Mouse (Mus musculus) mouse trophoblast stem cell (cell line): ENCODE data around the gene Depdc5.

Experiments used
- in situ Hi-C, 2 experiments: fragments of 300-500 bp; cut with MseI, MboI; formaldehyde crosslinking; loops; 2 replicates in 1 of 2; 3 replicates in 1 of 2; pipeline ENCODE4 v1.15.1; 2025

The Depdc5 gene

DNA sequence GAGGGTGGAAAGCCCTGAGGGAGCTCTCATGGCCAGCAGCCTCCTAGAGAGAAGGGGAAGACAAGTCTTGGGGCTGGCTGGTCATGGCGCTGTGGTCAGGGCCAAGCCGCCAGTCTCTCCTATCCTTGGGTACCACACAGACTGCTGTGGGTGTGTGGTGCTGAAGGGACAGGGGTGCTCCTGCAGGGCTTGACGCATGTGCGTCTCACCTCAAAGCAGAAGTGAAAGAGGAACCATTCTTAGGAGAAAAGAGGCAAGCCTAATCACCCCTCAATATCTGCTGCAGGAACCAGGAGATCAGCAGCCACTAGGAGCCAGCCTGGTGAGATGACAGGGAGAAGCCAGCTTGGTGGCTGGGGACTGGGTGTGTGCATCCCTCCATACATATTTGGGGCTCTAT is 134.2 kb downstream of the Depdc5 start:
- in situ Hi-C loops: no loop called here

DNA sequence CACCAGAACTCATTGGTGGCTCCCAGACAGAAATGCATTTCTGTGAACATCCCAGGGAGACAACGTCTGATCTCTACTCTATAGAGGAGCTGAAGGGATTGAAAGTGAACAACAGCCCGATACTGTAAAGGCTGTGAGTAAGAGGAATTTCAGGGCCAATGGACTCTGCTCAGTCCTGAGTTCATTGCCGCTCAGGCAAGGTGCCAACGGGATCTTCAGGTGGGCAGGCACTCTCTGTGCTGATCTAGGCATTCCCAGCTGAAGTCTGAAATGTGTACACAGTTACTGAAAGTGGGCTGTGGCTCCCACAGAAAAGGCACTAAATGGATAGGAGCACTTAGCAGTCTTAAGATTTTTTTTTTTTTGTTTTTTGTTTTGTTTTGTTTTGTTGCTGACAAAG is 135.3 kb downstream of the Depdc5 start:
- in situ Hi-C loops: no loop called here

DNA sequence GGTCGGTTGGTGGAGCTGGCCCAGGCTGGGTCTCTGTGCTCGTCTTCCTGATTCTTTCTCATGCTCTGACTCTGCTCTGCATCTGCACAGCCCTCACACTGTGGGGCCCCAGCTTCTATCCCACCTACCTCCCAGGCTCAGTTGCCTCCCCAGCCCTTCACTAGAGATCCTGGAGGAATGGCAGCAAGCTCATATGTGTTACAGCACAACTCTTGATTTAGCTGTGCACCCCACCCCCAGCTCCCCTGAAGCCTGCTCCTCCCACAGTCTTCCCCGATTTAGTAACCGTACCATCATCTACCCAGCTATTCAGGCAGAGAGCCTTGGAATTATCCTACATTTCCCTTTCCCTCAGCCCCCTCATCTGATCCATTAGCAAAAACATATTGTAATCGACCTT is 137.6 kb downstream of the Depdc5 start:
- in situ Hi-C loops: no loop called here

DNA sequence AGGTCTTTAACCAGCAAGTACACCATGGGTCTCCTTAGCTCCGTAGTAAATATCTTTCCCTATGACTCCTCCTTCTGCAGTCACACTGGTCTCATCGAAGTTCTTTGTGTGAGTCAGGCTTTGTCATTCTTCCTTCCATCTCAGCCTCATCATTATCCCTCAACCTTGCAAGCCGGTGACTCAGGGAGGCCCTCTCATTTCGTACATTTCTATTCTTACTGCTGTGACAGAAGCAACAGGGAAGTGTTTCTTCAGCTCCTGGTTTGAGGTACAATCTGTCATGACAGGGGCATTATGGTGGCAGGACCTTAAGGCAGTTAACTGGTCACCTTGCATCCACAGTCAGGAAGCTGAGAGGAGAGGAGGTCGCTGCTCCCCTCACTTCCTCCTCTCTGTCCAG is 139.3 kb downstream of the Depdc5 start:
- in situ Hi-C loops: no loop called here

DNA sequence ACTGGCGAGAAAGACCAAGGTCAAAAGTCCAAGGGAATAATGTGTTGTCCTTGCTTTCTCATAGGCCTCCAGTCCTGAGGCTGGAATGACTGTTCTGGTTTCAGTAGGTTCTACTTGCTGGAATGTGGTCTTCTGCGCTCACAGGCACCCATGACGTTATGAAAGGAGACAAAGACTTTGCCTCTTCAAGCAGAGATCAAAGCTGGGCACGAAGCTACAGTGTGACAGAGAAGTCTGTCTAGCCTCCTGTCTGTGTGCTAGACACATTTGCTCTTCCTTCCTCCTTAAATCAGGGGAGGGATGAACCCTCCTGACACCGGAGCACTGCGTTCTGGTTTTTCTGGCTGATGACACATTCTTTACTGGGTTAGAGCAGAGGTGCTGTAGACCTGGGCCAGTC is 140.0 kb downstream of the Depdc5 start:
- in situ Hi-C loops: no loop called here

DNA sequence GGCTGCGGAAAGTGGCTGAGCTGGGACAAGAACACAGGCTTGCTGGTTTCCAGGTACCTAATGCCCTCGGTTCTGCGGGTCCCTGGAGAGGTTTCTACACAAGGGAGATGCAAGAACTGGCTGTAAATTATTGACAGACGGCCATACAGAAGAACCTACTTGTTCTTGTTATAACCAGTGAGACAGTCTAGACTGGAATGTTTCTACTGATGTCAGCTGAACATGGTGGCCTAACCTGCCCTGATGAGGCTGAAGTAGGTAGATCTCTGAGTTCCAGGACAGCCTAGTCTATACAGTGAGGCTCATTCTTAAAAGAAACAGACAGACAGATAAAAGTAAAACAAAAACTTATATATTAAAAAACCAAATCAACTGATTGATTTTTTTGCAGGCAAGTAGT is 140.6 kb downstream of the Depdc5 start:
- in situ Hi-C loops: no loop called here

DNA sequence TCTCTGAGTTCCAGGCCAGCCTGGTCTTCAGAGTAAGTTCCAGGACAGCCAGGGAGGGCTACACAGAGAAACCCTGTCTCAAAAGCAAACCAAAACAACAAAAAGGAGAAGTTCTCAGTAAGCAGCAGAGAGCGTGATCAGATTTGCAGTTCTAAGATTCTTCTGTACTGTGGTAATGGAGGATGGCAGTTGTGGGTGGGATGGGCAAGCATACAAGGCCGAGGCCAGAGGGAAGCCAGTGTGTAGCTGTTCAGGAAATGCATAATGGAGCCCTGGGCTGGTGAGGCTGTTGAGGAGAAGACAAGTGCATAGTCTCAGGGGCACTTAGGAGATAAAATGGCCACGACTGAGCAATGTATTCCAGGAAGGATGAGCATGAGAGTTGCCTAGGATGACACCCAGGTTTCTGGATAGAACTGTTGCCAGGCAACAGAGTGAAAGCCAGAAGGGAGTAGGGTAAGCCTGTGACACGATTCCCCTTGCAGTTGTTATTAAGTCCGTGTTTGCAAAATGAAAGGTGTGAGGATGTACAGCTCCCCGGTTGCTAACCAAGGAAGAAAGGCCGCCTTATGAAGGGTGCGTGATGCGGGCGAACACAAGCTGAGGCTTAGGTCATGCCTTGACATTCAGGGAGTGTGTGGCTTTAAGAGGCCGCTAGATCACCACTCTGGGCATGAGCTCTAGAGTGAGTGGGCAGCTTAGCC is 142.1 kb downstream of the Depdc5 start:
- in situ Hi-C loops: no loop called here

DNA sequence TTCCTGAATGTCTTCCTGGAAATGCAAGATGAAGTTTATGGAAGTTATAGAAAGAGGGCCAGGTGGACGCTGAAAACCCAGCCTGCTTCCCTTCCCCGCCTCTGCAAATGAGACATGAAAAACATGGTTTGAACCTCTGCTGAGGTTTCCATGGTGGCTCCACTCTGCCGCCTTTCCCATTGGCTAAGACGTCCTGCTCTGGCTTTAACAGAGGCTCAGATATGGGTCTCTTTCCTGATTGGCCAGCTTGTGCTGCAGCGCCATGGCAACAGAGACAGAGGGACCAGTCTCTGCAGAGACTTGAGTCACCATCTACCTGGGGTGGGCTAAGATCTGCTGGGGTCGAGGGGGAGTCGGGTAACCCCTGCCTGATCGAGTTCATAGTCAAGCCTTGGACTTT is 143.2 kb downstream of the Depdc5 start:
- in situ Hi-C loops: no loop called here

DNA sequence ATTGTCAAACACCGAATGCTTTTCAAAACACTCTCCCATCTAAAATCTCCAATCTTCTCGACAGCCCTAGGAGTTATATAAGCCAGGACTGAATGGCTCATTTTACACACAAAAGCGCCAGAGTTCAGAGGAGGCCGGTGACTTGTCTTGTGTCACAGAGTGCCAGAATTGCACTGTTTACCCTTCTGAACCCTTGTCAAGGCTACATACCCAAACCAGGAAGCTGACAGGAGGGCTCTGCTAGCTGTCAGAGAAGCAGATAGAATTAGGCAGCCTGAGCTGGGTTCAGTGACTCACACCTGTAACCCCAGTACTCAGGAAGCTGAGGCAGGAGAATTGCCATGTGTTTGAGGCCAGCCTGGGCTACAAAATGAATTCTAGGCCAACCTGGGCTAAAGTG is 143.9 kb downstream of the Depdc5 start:
- in situ Hi-C loops: no loop called here

DNA sequence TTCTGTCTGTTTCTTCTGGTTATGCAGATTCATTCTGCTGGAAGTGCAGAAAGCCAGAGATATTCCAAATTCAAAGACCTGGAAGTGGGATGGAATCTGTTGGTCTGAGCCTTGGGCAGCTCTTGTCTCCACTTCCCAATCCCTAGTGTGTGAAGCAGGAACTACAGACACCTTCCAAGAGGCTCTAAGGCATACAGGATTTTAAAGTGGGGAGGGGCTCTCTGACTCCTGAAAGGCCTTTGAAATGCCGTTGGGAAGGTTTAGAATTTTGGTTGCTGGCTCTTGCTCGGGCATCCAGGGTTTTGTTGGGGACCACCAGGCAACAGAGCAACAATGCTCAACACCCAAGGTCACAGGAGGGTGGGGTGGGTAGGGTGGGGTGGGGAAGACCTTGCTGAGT is 145.8 kb downstream of the Depdc5 start:
- in situ Hi-C loops: no loop called here

DNA sequence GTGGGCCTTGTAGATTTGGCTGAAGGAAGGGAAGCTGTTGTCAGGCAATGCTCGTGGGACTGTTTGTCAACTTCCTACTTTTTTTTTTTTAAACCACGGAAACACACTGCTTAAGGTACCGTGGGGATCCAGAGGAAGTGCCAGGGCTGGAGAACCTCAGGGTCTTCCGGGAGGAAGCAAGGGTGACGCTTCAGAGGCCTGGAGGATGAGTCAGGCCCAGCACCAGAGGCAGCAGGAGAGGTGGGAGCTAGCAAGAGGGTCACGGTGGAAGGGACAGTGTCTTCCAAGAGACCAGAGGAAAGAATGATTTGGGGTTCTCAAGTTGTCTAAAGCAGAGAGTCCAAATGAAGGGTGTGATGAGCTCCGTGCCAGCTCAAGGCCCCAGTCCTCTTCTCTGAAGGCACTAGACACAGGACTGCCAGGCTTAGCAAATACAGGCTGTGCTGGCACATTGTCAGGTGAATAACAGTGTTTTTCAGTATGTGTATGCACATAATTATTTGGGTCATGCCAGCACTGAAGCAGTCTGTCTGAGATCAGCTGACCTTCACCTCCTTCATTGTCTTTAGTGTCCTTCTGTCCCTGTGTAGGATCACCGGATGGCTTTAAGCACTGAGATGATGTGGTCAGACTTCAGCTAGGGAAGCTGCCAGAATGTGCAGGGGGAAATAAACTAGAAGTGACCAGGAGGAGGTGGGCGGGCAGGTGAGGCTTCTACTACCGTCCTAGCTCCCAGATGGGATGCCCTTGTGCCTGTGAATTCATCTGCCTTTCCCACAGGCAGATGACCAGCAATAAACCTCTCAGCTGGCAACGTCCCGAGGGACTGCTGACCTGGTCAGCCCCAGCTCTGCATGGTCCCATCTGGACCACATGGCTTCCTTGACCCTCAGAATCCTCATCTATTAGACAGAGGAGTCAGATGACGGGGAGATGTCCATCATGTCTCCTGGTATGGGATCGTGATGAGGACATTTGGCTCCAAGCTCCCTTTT is 146.6 kb downstream of the Depdc5 start:
- in situ Hi-C loops: no loop called here

DNA sequence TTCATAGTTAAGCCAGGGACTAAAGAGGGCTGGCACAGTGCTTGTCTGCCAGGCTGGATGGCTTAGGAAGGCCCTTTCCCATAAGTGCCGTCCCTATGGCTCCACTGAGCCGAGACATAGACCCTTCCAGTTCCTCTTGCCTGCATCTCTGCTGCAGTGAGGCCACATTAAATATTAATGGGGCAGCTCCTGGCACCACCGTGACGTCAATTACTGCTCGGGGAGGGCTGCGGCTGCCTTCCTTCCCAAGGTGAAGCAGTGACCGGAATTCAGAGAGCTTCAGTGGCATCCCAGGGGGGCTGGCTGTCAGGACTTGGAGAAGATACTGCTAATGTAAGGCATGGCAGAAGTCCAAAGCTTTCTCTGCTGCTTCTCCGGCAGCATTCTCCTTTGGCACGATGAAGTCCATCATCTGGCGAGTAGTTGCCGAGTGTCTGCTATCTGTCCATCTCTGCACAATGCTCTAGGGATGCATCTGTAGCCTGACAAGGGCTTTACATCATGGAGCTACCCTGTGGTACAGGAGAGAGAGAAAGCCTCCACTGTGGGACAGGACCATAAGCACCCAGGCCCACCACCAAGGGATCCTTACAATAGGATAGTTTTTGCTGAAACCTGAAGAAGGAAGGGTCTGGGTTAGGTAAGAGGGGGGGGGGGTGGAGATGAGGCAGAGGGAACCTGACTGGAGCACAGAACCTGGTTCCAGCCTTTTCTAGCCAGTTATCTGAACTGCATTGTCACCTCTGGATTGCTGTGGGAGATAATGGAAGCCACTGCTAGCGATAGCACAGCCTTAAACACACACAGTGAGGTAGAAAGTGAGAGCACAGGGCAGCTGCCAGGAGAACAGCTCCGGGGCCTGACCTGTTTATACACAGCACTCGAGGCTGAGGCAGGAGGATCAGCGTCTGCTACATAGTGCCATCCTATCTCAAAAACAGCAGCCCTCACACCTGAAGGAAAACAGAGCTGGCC is 147.9 kb downstream of the Depdc5 start:
- in situ Hi-C loops: no loop called here

DNA sequence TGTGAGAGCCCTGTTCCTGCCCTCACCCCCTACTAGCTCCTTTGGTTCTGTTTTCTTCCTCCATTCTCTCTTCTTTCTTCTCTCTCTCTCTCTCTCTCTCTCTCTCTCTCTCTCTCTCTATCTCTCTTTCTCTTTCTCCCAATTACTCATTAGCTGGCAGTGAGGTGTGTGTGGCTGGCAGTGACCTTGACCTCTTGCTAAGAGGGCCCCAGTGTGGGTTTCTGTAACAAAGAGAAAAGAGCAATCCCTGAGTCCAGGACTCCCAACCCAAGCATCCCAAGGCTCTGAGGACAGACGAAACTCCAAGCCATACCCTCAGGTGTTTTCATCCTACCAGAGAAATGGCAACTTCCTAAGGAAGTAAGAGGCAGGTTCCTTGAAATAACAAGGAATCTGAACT is 150.6 kb downstream of the Depdc5 start:
- in situ Hi-C loops: no loop called here

DNA sequence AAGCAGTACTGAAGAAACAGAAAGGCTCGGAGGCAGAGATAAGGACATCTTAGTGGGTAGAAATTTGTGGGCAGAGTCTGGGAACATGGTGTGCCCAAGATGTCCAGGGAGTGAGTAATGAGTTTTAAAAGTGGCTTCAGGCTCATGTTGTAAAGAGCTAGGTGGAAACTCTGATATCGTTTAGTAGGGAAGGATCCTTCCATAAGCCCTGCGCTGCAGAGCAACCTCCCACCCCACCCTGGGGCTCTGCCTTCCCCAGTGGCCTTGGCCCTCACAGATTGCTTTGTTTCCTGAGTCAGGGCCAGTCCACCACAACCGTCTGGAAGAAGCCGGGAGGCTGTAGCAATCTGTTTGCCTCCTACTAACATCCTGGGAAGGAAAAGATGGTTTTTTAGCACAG is 152.1 kb downstream of the Depdc5 start:
- in situ Hi-C loops: no loop called here

DNA sequence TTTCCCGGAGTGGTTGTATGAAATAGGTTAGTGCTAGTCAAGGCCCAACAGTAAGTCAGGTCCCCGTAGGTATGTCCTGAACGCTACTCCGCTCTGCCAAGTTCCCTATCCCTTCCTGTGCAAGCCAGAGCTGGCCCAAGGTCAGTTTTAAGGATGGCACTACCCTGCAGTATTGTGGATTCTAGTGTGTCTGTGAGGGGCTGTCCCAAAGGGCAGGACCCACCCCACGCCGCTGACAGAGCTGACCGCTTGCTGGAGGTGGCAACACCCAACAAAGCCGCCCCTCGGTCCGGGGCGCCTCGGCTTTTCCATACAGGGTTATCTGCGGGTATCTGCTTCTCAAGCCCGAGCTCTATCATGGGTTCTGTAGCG is 154.7 kb downstream of the Depdc5 start:
- in situ Hi-C loops: no loop called here

DNA sequence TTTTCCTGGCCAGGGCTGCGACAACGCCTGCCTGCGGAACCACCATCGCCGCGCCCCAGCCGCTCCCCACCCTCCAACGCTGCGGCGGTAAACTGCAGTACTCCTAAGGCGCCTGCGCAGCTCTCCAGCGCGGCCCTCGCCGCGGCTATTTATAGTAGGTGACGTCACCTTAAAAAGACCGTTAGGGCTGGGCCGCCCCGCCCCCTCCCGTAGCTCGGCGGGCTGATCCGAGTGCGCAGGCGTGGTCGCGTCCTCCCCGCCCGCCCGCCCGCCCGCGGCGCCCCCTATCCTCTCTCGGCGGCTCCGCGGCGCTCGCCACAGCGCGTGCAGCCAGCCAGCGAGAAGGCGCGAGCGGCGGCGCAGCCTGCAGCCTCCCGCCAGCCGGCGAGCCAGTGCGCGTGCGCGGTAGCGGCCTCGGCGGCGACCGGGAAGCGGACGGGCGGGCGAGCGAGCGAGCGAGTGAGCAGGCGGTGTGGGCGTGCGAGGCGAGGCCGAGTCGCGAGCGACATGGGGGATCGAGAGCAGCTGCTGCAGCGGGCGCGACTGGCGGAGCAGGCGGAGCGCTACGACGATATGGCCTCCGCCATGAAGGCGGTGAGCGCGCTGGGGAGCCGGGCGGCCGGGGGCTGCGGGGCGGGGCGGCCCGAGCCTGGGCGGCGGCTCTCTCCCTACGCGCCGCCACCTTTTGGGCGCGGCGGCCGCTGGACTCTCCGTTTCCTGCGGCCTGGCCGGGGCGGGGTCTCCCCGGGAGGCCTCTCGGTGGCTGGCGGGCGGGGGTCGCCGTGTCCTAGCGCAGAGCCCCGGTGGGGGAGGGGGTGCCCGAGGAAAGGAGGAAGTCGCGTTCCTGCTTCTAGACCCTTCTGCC is 155.3 kb downstream of the Depdc5 start, which contains the start of gene Ywhah:
Gene Ywhah (plus strand): TSS at position 256 of the 865 bp plus-strand sequence.
- in situ Hi-C loops: no loop called here

DNA sequence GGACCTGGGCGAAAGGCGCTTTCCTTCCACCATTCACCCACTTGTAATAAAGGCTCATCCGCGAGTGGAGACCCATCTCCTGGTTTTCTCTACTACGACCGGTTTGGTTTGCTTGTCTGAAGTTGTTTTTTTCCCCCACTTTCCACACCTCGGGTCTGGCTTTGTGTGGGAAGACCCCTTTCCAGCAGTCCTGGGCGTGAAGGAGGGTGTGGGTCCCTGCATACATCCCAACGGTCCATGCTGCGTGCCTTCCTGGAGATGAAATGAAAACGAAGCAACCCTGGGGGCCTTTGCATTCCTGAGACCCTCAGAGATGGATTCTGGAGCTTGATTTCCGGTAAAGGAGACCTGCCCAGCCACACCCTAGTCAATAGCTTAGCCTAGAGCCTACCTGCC is 155.9 kb downstream of the Depdc5 start:
- in situ Hi-C loops: no loop called here

DNA sequence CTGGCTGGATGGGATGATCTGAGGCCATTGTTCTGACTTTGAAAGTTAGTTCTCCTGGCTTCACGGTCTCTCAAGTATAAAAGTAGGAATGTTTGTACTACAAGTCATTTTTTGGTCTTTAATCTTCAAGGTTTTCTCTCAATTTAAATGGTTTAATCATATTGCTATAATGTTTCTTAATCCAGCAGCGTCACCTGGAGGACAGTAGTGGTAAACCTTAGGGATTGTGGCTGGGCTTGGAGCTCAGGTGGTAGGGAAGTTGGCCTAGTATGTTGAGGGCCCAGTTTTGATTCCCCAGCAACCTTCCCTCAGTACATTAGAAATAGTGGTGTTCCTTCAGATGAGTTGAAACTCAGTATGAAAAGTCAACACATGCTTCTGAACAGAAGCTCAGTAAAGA is 158.1 kb downstream of the Depdc5 start:
- in situ Hi-C loops: loop anchor here (10.0 kb wide), 1 partner anchor 87 kb away; no protein-coding TSS in a partner anchor

DNA sequence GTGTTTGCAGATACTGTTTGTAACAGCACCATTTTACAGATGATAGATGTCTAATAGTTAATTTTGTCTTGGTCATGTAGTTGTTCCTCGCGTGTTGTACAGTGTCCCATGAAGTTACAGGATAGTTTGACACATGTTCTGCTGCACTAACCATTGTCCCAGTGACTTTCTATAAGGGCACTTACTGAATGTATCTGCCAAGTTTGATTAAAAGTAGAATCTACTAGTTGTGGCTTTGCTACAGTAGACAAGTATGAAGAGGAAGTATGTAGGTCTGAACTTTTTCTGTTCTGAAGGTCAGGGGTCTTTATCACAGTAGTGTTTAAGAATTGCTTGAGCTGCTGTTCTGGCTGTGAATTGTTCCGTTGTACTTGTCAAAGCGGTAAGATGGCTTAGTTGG is 159.8 kb downstream of the Depdc5 start:
- in situ Hi-C loops: loop anchor here (10.0 kb wide), 1 partner anchor 89 kb away; no protein-coding TSS in a partner anchor

DNA sequence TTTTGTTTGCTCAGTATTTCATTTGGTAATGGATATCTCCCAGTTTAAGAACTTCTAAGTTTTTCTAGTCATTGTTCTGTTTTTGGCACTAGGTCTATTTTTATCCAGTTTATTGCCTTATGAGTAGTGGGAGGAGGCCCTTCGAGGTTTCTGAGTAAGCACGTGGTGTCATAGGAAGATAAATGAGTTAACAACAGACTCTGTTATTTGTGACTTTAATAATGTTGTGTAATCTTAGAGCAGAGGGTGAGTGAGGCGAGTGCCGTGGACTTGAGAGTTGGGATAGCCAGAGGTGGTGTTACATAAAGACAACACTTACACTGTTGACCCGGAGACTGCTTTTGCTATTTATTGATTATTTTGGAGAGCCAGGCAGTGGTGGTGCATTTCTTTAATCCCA is 161.0 kb downstream of the Depdc5 start:
- in situ Hi-C loops: loop anchor here (10.0 kb wide), 1 partner anchor 90 kb away; no protein-coding TSS in a partner anchor
